Mouse (Mus musculus) R1 (cell line): ENCODE measurements around the gene Cyp2d26.
"Not testable (repeated sequence)": the region's sequence is repeated elsewhere in the genome, so short reads cannot be mapped to it uniquely, and the experiment has no call there.

ENCODE experiments used
- DNase-seq: peaks from one replicate; pipeline ENCODE4 v3.0.0-alpha.2; 2018; ENCODE audit warnings: low read depth, low spot score

The Cyp2d26 gene

DNA sequence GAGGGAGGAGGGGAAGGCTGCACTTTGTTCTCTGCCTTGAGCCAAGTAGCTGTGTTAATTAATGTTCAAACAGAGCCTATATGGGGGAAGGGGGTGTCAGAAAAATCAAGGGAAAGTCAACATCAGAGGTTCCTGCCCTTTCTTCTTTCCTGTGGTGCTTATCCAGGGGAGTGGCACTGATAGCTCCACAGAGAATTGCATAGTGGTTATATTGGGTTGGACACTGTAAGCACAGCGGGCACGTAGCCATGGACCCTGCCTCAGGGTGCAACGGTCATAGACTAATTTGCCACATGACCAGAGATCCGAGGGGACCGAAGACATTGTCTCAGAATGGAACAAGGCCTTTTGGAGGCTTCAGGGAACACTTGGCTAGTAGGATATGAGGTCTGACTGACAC is at the start of gene Cyp2d26:
TSS of gene Cyp2d26 (minus strand) at position 18 of the 400 bp plus-strand sequence.
- DNase-seq: no peak

DNA sequence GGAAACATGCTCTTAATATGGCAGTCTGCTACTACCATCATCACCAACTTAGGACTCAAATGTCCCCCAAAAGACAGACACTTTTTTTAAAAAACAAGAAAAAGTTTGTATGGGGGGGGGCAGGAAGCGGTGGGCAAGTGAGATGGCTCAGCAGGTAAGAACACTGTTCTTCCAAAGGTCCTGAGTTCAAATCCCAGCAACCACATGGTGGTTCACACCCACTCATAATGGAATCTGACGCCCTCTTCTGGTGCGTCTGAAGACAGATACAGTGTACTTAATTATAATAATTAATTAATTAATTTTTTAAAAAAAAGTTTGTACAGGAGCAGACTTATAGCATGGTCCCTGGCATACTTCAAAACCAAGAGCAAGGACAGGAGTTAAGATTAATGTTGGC is 45.1 kb upstream of the Cyp2d26 start:
- no peak for DNase-seq

DNA sequence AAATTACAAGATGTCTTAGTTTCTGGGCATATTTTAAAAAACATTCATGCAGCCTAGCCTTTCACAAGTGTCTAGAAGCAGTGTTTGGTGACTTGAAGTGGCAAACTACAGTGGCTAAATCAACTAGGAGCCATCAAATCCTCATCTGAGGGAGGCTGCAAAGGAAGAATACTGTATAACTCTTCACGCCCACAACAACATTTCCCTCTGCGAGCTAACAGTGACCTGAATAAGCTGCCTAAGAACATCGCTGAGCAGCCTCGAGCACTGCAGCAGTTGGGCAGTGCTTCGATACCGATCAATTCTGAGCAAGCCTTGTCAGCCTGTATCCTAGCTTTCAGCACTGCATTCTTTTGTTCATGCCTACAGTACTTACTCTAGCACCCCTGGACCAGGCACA is 35.8 kb upstream of the Cyp2d26 start:
- DNase-seq: peak; percentile 17

DNA sequence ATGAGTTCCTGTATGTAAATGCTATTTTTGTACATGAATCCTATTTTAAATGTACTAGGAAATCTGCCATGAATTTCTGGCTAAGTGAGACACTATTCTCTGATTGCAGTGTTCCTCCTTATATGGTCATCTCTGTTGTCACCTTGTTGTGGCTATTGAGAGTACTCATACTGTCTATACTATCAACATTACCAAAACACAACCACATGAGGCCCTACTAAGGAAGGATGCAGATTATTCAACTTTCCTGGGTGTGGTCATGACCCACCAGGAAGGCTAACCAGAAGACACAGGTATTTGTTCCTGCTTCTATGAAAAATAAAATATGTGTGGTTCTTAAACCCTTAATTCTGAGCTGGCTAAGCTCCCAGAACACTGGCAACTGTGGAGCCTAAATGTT is 31.8 kb upstream of the Cyp2d26 start:
- no peak for DNase-seq

DNA sequence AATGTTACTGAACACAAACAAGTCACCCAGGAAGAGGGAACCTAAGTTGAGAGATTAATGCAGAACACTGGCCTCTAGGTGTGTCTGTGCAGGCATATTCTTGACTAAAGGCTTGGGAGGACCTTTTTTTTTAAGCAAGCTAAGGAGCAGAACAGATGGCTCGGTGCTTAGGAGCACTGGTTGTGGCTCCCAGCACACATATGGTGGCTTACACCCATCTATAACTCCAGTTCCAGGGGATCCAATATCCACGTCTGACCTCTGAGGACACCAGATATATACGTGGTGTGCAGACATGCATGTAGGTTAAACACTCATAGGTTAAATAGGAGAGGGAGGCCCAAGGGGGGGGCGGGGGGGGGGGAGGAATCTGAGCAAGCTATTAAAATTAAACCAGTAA is 28.3 kb upstream of the Cyp2d26 start:
- no peak for DNase-seq

DNA sequence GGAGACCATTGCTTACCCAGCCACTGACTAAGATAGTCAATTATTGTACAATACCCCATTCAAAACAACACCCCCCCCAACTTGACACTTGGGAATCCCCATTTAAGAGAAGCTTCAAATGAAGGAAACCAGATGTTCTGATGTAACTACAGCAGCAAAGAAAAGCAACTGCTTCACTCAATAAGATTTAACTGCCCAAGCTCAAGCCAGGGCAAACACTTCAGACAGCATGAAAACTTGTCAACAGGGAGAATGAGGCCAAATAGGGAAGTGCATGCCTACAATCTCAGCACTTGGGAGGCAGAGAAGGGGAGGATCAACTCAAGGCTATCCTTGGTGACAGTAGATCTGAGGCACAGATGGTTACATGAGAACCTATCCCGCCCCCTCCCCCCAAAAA is 27.6 kb upstream of the Cyp2d26 start:
- no peak for DNase-seq

DNA sequence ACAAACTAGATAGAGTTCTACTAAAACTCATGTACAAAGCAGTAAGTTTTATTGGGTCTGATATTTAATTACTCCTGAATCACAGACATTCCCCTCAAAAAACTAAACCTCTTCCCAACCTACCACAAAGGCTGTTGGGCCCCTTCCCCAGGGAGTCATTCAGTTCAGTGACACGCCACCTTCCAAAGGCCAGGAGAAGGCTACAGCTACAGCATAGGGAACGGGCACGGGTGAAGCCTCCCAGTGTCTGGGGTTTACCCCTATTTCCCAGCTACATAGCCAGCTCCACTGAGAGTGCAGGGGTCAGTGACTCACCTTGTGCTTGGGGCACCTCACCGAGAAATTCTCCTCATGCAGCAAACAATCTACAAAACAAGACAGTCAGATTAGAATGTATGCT is 21.2 kb upstream of the Cyp2d26 start:
- no peak for DNase-seq

DNA sequence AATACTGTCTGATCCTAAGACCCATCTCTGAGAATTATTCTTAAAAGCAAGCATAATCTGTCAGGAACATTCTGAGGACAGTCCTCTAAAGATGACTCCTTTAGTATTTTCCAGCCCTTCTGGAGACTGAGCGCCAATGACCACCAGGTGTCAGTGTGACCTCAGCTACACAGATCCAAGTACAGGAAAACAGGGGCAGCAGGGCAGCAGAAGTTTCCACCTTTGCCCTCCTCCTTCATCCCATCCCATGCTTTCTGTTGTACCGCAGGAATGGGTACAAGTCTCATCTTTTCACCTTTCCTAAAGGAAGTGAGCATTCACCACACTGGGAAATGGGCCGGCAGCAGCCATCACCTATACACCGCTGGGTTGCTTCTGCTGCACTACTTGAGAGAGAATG is 20.7 kb upstream of the Cyp2d26 start:
- DNase-seq: peak; percentile 60

DNA sequence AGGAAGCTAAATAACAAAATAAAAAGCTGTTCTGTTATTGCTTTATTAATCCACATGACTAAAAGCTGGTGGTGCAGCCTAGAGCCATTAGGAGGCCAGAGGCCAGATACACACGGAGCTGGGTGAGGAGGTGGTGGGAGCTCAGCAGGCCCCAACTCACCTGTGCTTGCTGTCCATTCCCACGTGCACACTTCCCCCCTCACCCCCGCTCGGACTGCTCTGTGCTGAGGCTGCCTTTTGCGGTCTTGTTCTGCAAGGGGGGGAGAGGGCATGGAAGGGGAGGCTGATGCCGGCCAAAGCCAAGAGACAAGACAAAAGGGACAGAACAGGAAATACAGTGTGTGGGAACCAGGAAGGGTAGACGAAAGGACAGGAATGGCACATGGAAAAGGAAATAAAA is 20.2 kb upstream of the Cyp2d26 start:
- DNase-seq: no peak

DNA sequence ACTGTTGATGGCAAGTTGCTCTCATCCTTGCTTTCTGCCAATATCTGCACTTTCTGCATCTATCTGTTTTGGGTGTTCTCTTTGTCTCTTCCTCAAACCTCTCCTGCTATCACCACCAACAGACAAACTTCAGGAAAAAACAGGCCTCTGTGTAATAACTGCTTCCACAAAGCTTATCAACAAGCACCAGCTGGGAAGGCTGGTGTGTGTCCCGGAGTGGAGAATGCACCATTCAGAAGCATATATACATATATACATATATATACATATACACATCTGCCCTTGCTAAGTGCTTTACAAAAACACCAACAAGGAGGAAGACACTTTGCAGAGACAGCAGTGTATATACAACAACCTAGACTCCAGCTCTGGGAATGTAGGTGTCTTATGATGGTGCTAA is 16.5 kb upstream of the Cyp2d26 start:
- DNase-seq: no peak

DNA sequence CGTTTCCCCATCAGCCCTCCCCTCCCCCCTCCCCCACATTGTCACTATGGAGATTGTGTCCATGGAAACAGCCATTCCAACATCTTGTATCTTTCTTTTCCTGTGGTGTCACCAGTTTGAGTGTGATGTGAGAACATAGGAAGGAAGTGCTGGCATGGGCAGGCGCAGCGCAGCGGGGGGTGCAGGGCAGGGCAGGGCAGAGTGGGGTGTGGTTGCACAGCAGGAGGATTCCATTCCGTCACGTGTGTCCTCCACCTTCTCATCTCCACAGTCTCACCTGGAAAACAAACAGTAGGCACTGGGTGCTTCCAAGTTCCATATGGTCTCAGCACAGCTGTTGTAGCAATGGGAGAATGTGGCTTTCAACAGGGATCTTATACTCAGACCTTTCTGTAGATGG is 15.4 kb upstream of the Cyp2d26 start:
- DNase-seq: peak; percentile 66

DNA sequence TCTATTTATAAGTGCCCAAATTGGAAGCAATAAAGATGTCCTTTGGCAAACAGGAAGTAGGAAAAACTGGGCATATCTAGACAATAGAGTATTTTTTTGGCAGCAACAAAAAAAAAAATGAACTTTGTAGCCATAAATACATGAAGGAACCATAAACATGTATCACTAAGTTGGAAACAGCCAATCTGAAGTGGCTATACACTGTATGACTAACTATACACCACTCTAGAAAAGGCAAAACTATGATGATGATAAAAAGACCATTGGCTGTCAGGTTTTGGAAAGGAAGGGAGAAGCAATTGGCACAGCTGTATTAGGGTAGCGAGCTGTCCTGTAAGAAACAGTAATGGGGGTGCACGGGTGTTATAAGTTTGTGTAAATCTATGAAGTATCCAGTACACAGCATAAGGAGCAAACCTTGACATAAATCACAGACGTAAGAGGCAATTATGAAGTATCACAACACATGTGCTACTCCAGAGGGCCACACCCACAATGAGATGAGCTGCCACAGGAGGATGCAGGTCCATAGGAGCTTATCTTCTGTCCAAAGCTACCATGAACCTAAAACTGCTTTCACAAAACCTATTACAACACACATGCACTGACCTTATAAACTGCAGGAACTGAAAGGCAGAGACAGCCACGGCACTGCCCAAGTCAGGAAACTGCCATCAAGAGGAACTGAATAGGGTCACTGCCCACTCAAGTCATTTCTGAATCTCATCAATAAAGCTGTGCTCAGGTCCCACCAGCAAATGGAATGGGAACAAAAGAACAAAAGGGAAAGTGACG is 13.1 kb upstream of the Cyp2d26 start:
- no peak for DNase-seq

DNA sequence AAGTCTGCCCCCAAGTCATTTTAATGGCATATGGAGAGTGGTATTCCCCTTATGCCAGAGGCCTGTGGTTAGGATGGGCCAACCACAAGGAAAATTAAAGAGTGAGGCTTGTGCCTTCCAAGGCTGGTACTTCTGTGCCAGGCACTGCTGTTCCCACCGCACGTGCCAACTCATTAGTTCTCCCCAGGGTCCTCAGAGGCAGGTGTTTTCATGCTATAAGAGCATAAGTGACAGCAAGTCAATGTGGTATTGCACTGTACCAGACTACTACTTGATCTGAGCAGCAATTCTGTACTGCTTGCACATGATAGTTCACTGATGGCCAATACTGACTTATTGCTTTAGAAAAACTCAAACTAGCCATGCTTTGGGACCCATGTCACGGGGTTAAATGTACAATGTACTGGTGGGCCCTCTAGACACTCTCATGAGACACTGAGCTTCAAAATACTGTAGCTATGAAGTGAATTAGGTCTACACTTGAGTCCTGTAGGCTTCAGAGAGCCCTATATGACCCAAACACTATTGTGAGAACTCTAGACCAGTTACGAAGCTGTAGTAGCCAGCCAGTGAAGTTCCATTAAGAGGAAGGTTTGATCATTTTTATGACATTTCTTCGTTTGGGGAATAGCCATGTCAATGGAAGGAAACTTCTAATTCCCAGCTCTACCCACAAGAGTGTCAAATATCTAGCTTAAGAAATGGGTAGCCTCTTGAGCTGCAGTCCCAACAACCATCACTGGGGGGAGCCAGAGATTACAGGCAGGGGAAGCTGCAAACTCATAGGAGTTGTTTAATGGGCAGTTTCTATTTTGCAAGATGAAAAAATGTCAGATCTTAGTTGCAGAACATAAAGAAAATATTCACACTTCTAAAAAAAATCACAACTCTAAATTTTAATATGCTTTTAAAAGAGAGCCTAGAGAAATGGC is 10.9 kb upstream of the Cyp2d26 start:
- DNase-seq: peak; percentile 63

DNA sequence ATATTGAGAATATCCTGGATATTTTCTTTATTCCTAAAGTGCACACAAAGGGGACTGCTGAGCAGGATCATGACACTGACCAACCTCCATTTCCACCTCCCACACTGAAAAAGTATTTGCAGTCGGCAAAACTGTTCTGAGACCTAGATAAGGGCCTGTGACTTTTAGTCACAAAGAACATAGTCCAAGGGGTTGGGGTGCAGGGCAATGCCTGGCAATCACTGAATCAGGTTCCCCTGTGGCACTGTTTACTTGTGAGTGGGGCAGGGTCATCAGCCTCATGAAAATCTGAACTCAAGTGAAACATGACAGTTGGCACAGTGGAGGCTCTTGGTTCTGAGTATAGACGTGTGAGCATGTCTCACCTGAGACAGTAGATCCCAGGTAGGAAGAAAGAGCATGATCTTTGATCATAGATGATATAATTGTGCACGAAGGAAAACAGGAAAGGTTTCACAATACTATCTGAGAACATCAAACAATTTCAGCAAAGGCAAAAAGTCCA is 1.9 kb upstream of the Cyp2d26 start:
- no peak for DNase-seq

DNA sequence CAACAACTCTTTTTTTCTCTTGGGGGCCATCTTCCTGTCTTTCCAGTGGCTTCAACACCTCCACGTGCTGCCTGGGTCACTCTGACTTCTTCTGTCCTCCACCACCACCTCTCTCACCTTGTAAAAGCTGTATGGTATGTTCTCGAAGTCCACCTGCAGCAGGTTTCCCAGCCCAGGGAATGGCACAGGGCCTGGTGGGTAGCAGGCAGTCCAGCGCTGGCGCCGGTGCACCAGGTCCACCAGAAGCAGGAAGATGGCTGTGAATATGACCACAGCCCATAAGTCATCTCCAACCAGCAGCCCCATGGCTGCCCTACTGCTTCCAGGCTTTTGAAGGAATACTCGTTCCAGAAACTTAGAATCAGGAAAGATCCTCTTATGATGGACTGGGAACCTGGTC is 226 bp downstream of the Cyp2d26 start:
- no peak for DNase-seq

DNA sequence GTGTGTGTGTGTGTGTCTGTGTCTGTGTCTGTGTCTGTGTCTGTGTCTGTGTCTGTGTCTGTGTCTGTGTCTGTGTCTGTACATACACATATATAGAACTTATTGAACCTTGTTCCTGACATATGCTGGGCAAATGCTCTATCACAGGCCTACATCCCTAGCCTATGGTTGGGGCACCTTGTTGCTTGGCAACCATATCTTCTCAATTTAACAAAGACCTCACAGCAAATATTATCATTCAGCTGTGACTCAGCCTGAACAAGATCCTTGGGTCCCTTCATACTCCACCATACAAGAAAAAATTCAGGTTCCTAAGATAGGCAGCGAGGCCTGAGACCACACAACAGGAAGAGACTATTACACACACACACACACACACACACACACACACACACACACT is 640 bp downstream of the Cyp2d26 start:
- DNase-seq: no peak

DNA sequence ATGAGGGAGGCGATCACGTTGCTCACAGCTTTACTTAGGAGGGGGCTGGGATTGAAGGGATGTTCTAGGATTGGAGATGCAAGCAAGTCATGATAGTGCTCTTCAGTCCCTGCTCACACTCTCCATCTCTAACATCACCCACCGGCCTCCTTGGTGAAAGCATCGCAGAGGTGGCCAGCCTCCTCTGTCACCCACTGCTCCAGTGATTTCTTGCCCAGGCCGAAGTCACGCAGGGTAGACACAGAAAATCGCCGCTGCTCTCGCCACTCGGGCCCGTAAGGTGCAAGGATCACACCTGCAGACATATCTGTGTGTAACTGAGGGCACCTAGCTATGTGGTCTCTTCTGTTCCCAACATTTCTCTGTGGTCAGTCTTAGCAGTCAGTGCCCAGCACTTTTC is 1.5 kb downstream of the Cyp2d26 start:
- no peak for DNase-seq

DNA sequence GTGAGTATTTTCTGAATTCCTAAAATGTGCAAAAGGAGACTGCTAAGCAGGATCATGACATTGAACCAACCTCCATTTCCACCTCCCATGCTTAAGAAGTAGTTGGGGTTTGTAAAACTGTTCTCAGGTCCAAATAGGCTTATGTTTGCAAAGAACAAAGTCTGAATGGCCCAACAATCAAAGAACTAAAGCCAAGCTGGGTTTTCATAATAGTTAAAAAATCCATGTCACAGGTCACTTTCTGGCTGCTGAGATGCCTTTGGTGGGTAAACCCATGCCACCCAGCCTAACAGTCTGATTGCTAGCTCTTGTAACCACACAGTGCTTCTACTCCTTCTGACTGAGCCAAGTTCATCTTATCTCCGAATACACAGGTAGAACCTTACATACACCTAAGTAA is 9.5 kb downstream of the Cyp2d26 start:
- DNase-seq: no peak

DNA sequence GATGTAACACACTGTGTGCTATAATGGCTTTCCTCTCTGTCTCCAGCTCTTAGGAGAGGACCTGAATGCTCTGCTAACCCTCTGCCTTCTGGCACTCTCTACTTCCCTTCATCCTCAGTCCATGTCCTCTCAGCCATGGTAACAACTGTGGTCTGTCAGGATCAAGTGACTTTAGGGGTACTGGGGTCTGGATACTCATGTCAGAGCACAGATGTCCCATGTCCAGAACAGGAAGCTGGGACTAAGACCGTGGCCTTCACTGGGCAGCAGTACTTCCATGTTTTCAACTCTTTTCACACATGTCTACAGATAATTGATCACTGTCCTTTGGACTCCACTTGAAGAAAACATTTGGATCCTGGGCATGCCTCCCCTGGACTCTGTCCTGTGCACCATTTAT is 10.3 kb downstream of the Cyp2d26 start:
- no peak for DNase-seq

DNA sequence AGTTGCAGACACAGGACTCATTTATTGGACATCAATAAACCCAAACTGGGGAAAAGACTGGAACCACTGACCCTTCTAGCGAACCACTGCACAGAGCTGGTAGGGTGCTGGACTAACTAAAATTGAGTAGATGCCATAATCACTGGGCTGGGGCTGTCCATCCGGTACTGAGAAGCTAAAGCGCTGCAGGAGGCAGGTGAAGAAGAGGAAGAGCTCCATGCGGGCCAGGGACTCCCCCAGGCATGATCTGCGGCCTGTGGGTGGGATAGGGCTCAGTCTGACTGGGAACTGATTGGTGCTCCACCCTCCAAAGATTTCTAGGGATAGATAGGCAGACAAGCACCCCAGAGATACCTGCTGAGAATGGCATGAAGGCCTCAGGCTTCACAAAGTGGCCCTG is 16.2 kb downstream of the Cyp2d26 start:
- DNase-seq: not testable (repeated sequence)

DNA sequence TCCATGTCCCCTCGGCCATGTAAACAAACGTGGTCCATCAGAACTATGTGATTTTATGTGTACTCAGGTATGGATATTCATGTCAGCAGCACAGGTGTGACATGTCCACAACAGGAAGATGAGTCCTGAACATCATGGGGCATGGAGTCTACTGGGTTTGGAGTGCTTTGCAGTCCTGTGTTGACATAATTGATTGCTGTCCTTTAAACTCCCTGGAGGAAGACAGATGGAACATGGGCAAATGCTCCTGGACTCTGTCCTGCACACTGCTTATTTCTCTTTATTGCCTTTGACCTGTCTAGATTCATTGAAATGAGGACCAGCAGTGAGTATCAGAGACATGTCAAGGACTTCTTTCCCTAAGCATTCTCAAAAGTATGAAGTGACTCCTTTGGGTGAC is 28.2 kb downstream of the Cyp2d26 start:
- DNase-seq: no peak

DNA sequence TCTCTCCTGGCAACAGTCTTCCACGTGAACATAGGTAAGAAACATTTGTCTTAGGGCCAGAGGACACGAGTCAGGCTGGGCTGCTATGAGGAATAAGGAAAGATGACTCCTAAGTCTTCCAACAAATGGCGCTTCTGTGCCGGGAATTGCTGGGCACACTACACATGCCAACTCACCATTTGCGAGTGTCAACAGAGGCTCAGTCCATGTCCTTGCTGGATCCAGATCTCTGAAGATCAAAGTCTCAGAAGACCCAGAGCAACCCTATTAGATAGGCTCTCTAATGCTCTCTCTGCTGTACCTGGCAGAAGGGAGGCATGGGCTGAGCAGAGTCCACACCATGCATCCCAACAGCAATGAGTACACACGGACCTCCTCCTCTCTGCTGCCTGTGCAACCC is 29.2 kb downstream of the Cyp2d26 start:
- DNase-seq: no peak
